Mouse (Mus musculus): ENCODE data around the gene Shc3. TPM values are rescaled to one million over a fixed set of nuclear protein-coding genes. Genes with fewer than 3 reads are reported as not detected.

Gene Shc3
- polyA plus RNA-seq, 1 experiment = 0.16 TPM

DNA sequence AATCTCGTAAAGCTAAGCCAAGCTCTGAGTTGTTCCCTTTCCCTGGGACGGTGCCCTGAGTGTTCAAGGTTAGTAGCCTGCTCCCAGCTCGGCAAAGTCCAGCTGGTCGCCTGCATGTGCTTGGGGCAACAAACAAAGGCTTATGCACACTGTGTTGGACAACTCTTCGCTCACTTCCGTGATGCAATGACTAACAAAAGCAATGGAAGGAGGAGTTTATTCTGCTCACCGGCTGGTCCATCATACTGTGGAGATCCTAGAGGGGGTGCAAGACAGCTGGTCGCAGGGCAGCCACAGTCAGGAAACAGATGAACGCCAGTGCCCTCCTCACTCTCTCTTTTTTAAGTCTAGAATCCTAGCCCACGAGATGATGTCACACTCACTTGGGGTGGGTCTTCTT, 46.6 kb upstream of the Shc3 start:
- H3K4me3 ChIP-seq (ENCODE audit: insufficient read depth, poor library complexity, severe bottlenecking) = no peak overlapping the region
- H3K27me3 ChIP-seq (ENCODE audit: control insufficient read depth, insufficient read depth, insufficient read length) = peaks cover under 1% of the 10 kb centered on the region
- no peak for TF ChIP-seq CTCF (IDR thresholded peaks at IDR 0.05; ENCODE audit: control insufficient read depth, insufficient read depth, insufficient read length)
- TF ChIP-seq FOSL1 (IDR thresholded peaks at IDR 0.05; ENCODE audit: insufficient read depth, low read length, poor library complexity, severe bottlenecking) = no peak
- H3K36me3 ChIP-seq (ENCODE audit: control insufficient read depth, insufficient read depth) = no peaks in the 10 kb centered on the region
- no peak overlapping the region for H3ac ChIP-seq (ENCODE audit: control insufficient read depth, insufficient read length, low read depth)
- no peaks in the 10 kb centered on the region for H3K79me2 ChIP-seq (ENCODE audit: control insufficient read depth, insufficient read depth)
- H3K79me3 ChIP-seq (ENCODE audit: low read depth) = no peaks in the 10 kb centered on the region

DNA sequence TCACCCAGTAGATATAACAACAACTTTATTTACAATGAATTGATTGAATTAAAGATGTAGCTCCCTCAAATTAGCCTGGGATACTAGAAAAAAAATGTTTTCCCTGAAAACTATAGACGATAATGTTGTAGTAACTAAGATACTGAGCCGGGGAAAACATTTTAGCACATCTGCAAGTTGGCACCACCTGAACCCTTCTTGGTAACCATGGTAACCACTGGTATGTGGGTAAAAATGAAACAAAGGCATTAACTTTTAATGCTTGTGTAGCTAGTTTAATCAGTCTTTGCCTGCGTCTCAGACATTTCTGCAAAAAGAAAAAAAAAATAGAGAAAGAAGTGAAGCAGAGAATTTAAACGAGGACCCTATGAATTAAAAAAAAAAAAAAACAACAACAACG, 42.3 kb upstream of the Shc3 start:
- no peak overlapping the region for H3K4me3 ChIP-seq (ENCODE audit: insufficient read depth, poor library complexity, severe bottlenecking)
- H3K79me3 ChIP-seq (ENCODE audit: low read depth) = no peaks in the 10 kb centered on the region
- H3K79me2 ChIP-seq (ENCODE audit: control insufficient read depth, insufficient read depth) = no peaks in the 10 kb centered on the region
- H3K36me3 ChIP-seq (ENCODE audit: control insufficient read depth, insufficient read depth) = no peaks in the 10 kb centered on the region
- peaks cover 9% of the 10 kb centered on the region for H3K27me3 ChIP-seq (ENCODE audit: control insufficient read depth, insufficient read depth, insufficient read length)
- TF ChIP-seq USF1 (IDR thresholded peaks at IDR 0.05; ENCODE audit: low read depth) (no peak), MAX (IDR thresholded peaks at IDR 0.05) (no peak), MYOG (IDR thresholded peaks at IDR 0.05; ENCODE audit: control insufficient read depth, extremely low read depth, insufficient read length) (no peak), FOSL1 (IDR thresholded peaks at IDR 0.05; ENCODE audit: insufficient read depth, low read length, poor library complexity, severe bottlenecking) (no peak), MYOD1 (IDR thresholded peaks at IDR 0.05; ENCODE audit: control insufficient read depth, insufficient read length, low read depth) (no peak), CEBPB (IDR thresholded peaks at IDR 0.05; ENCODE audit: low read depth) (no peak), CTCF (IDR thresholded peaks at IDR 0.05; ENCODE audit: control insufficient read depth, insufficient read depth, insufficient read length) (no peak)
- no peak overlapping the region for H3ac ChIP-seq (ENCODE audit: control insufficient read depth, insufficient read length, low read depth)

DNA sequence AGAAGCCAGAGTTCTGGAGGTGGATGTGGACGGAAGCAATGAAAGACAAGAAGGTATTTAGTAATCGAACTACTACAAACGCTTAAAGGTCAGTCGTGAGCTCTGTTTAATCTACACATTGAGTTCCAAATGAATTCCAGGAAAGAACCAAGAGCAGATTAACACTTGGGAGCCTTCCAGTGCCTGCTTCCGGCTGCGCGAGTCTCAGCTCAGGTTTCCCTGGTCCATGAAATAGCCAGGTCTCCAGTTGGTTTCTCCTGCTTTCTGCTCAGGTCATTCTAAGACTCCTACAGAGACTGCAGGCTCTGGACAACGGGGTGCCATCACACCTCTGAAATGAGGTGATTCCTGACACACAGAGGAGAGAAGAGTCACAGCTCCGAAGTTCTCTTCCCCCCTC, 41.8 kb upstream of the Shc3 start:
- peaks cover 9% of the 10 kb centered on the region for H3K27me3 ChIP-seq (ENCODE audit: control insufficient read depth, insufficient read depth, insufficient read length)
- no peaks in the 10 kb centered on the region for H3K79me2 ChIP-seq (ENCODE audit: control insufficient read depth, insufficient read depth)
- no peaks in the 10 kb centered on the region for H3K79me3 ChIP-seq (ENCODE audit: low read depth)
- no peak overlapping the region for H3K4me3 ChIP-seq (ENCODE audit: insufficient read depth, poor library complexity, severe bottlenecking)
- no peak overlapping the region for H3ac ChIP-seq (ENCODE audit: control insufficient read depth, insufficient read length, low read depth)
- no peaks in the 10 kb centered on the region for H3K36me3 ChIP-seq (ENCODE audit: control insufficient read depth, insufficient read depth)
- no peak for TF ChIP-seq CEBPB (IDR thresholded peaks at IDR 0.05; ENCODE audit: low read depth)
- TF ChIP-seq MYOD1 (IDR thresholded peaks at IDR 0.05; ENCODE audit: control insufficient read depth, insufficient read length, low read depth) = no peak
- TF ChIP-seq USF1 (IDR thresholded peaks at IDR 0.05; ENCODE audit: low read depth) = no peak
- no peak for TF ChIP-seq FOSL1 (IDR thresholded peaks at IDR 0.05; ENCODE audit: insufficient read depth, low read length, poor library complexity, severe bottlenecking)
- TF ChIP-seq CTCF (IDR thresholded peaks at IDR 0.05; ENCODE audit: control insufficient read depth, insufficient read depth, insufficient read length) = no peak
- no peak for TF ChIP-seq MYOG (IDR thresholded peaks at IDR 0.05; ENCODE audit: control insufficient read depth, extremely low read depth, insufficient read length)
- TF ChIP-seq MAX (IDR thresholded peaks at IDR 0.05) = no peak

DNA sequence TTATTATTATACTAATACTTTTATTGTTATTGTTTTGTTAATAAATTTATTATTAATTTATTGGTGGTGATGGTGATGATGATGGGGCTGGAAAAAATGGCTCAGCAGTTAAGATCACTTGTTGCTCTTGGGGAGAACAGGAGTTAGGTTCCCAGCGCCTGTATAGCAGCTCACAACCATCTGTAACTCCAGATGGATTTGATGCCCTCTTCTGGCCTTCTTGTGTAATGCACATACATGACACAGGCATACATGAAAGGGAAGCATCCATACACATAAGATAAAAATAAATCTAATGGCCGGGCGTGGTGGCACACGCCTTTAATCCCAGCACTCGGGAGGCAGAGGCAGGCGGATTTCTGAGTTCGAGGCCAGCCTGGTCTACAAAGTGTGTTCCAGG, 40.0 kb upstream of the Shc3 start:
- TF ChIP-seq MAX (IDR thresholded peaks at IDR 0.05) (no peak), MYOG (IDR thresholded peaks at IDR 0.05; ENCODE audit: control insufficient read depth, extremely low read depth, insufficient read length) (no peak), MYOD1 (IDR thresholded peaks at IDR 0.05; ENCODE audit: control insufficient read depth, insufficient read length, low read depth) (no peak)
- H3K79me2 ChIP-seq (ENCODE audit: control insufficient read depth, insufficient read depth) = no peaks in the 10 kb centered on the region

DNA sequence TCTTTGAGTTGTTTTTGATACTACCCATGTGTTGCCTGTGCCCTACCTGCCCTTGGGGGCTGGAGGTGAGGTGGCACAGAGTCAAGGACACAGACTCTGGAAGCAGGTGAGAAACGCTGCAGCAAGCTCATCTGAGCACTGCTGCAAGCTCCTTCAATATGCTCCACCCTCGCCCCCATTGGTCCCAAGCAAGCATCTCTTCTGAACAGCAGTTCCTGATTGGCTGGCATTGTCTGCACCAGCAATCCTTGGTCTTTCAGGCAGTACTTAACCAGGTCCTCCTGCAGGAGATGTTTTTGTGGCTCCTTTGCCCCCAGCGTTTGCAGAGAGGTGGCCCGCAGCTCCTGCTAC, 34.6 kb upstream of the Shc3 start:
- no peak overlapping the region for H3ac ChIP-seq (ENCODE audit: control insufficient read depth, insufficient read length, low read depth)
- no peak for TF ChIP-seq FOSL1 (IDR thresholded peaks at IDR 0.05; ENCODE audit: insufficient read depth, low read length, poor library complexity, severe bottlenecking)
- TF ChIP-seq MYOG (IDR thresholded peaks at IDR 0.05; ENCODE audit: control insufficient read depth, extremely low read depth, insufficient read length) = no peak
- no peak for TF ChIP-seq USF1 (IDR thresholded peaks at IDR 0.05; ENCODE audit: low read depth)
- TF ChIP-seq CTCF (IDR thresholded peaks at IDR 0.05; ENCODE audit: control insufficient read depth, insufficient read depth, insufficient read length) = no peak
- TF ChIP-seq MYOD1 (IDR thresholded peaks at IDR 0.05; ENCODE audit: control insufficient read depth, insufficient read length, low read depth) = no peak
- TF ChIP-seq CEBPB (IDR thresholded peaks at IDR 0.05; ENCODE audit: low read depth) = no peak
- TF ChIP-seq MAX (IDR thresholded peaks at IDR 0.05) = no peak
- H3K79me3 ChIP-seq (ENCODE audit: low read depth) = no peaks in the 10 kb centered on the region
- no peaks in the 10 kb centered on the region for H3K36me3 ChIP-seq (ENCODE audit: control insufficient read depth, insufficient read depth)
- peaks cover 5% of the 10 kb centered on the region for H3K27me3 ChIP-seq (ENCODE audit: control insufficient read depth, insufficient read depth, insufficient read length)
- H3K4me3 ChIP-seq (ENCODE audit: insufficient read depth, poor library complexity, severe bottlenecking) = no peak overlapping the region
- no peaks in the 10 kb centered on the region for H3K79me2 ChIP-seq (ENCODE audit: control insufficient read depth, insufficient read depth)

More for the DNA sequence above, 40.0 kb upstream of the Shc3 start:
- no peaks in the 10 kb centered on the region for H3K79me3 ChIP-seq (ENCODE audit: low read depth)
- no peaks in the 10 kb centered on the region for H3K36me3 ChIP-seq (ENCODE audit: control insufficient read depth, insufficient read depth)
- H3ac ChIP-seq (ENCODE audit: control insufficient read depth, insufficient read length, low read depth) = no peak overlapping the region
- H3K4me3 ChIP-seq (ENCODE audit: insufficient read depth, poor library complexity, severe bottlenecking) = no peak overlapping the region
- H3K27me3 ChIP-seq (ENCODE audit: control insufficient read depth, insufficient read depth, insufficient read length) = peaks cover 9% of the 10 kb centered on the region

DNA sequence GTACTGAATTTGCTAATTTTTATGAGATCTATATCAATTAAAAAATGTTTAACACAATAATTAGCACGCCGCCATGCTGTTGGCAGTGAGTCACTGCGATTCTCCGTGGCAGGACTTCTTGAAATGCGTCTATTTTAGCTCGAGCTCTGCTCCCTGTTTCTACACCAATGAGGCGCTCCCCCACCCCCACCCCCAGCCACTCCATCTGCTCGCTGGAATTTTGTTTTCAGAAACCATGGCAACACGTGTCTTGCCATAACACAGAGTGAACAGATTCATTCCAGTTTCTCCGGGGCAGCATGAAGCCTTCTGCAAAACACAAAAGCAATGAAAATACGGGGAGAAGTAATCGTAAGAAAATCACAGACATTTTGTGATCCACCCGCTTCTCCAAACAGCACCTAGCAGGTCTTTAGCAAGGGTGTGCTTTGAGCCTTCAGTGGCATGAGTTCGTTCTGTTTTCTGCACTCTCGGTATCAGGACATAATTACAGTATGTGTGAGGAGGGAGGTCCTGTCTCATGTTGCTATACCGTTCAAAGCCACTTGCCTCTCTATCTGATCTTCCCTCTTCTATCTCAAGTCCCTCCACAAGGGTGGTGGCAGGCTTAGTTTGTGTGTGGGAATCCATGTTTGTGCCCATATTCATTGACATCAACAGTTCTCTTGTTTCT, 34.1 kb upstream of the Shc3 start:
- Histone ChIP-seq H3K79me2 (ENCODE audit: control insufficient read depth, insufficient read depth) (no peaks in the 10 kb centered on the region), H3K4me3 (ENCODE audit: insufficient read depth, poor library complexity, severe bottlenecking) (no peak overlapping the region), H3K27me3 (ENCODE audit: control insufficient read depth, insufficient read depth, insufficient read length) (peaks cover 5% of the 10 kb centered on the region), H3K36me3 (ENCODE audit: control insufficient read depth, insufficient read depth) (no peaks in the 10 kb centered on the region), H3ac (ENCODE audit: control insufficient read depth, insufficient read length, low read depth) (no peak overlapping the region), H3K79me3 (ENCODE audit: low read depth) (no peaks in the 10 kb centered on the region)
- TF ChIP-seq MYOG (IDR thresholded peaks at IDR 0.05; ENCODE audit: control insufficient read depth, extremely low read depth, insufficient read length) = no peak
- TF ChIP-seq CEBPB (IDR thresholded peaks at IDR 0.05; ENCODE audit: low read depth) = no peak
- no peak for TF ChIP-seq MYOD1 (IDR thresholded peaks at IDR 0.05; ENCODE audit: control insufficient read depth, insufficient read length, low read depth)
- TF ChIP-seq CTCF (IDR thresholded peaks at IDR 0.05; ENCODE audit: control insufficient read depth, insufficient read depth, insufficient read length) = no peak
- no peak for TF ChIP-seq FOSL1 (IDR thresholded peaks at IDR 0.05; ENCODE audit: insufficient read depth, low read length, poor library complexity, severe bottlenecking)
- TF ChIP-seq USF1 (IDR thresholded peaks at IDR 0.05; ENCODE audit: low read depth) = no peak
- TF ChIP-seq MAX (IDR thresholded peaks at IDR 0.05) = no peak

Data from C2C12 (cell line).